Mouse (Mus musculus) embryo, embryonic 10.5 days (tissue): ENCODE measurements at regions not wholly inside any gene's neighbourhood (a gene's known extent, or its start where the extent isn't known, plus 50 kb on each side); places are given as distances from the start of the nearest gene placed in this dataset.

Source experiments
- DNase-seq: peaks from one replicate; pipeline ENCODE4 v3.0.0-alpha.2; 2015; ENCODE audit warnings: low spot score

GRCm38 (mm10) chr7:72503756-72504155 lies 197.3 kb upstream of the Mctp2 start:
- no peak for DNase-seq

- no peak for DNase-seq
These were observed 197.9 kb upstream of the Mctp2 start for GRCm38 (mm10) chr7:72504268-72504667.

GRCm38 (mm10) chr7:72505732-72506460 lies 199.5 kb upstream of the Mctp2 start:
- peak; percentile 37 for DNase-seq

GRCm38 (mm10) chr7:72507946-72508345 lies 201.5 kb upstream of the Mctp2 start:
- DNase-seq = peak; percentile 64

GRCm38 (mm10) chr7:72510116-72510515 lies 203.7 kb upstream of the Mctp2 start:
- DNase-seq = no peak

- DNase-seq = no peak
These were observed 207.0 kb upstream of the Mctp2 start for GRCm38 (mm10) chr7:72513446-72513845.

GRCm38 (mm10) chr7:72514851-72515250 lies 208.4 kb upstream of the Mctp2 start:
- DNase-seq = no peak

- no peak for DNase-seq
These were observed 212.1 kb upstream of the Mctp2 start for GRCm38 (mm10) chr7:72518421-72518972.

- DNase-seq = peak; percentile 67
These were observed 213.1 kb upstream of the Mctp2 start for GRCm38 (mm10) chr7:72519359-72520115.

- DNase-seq = no peak
These were observed 222.5 kb upstream of the Mctp2 start for GRCm38 (mm10) chr7:72528873-72529272.

- DNase-seq = no peak
These were observed 231.9 kb upstream of the Mctp2 start for GRCm38 (mm10) chr7:72538288-72538687.

GRCm38 (mm10) chr7:72539915-72540314 lies 233.5 kb upstream of the Mctp2 start:
- DNase-seq = no peak

- peak; percentile 82 for DNase-seq
These were observed 235.4 kb upstream of the Mctp2 start for GRCm38 (mm10) chr7:72541521-72542478.

- no peak for DNase-seq
These were observed 237.1 kb upstream of the Mctp2 start for GRCm38 (mm10) chr7:72543501-72543900.

GRCm38 (mm10) chr7:72543946-72544345 lies 237.5 kb upstream of the Mctp2 start:
- DNase-seq = no peak

GRCm38 (mm10) chr7:72567378-72567777 lies 261.0 kb upstream of the Mctp2 start:
- no peak for DNase-seq

GRCm38 (mm10) chr7:72569177-72569576 lies 262.8 kb upstream of the Mctp2 start:
- no peak for DNase-seq

GRCm38 (mm10) chr7:72574316-72574715 lies 267.9 kb upstream of the Mctp2 start:
- no peak for DNase-seq

GRCm38 (mm10) chr7:72584427-72584826 lies 278.0 kb upstream of the Mctp2 start:
- no peak for DNase-seq

GRCm38 (mm10) chr7:72589241-72589668 lies 282.8 kb upstream of the Mctp2 start:
- no peak for DNase-seq

GRCm38 (mm10) chr7:72590351-72591115 lies 284.1 kb upstream of the Mctp2 start:
- no peak for DNase-seq
